Mouse (Mus musculus) E14TG2a.4 (cell line): ENCODE data around the gene Csk.

ENCODE experiments used
- CTCF ChIP-seq: conservative IDR thresholded peaks from 2 replicates; pipeline ENCODE4 v1.5.1; 2014; ENCODE audit warnings: low read length
- NANOG ChIP-seq: IDR thresholded peaks from 2 replicates; pipeline ENCODE4 v1.6.1; 2014; ENCODE audit warnings: borderline replicate concordance, low read length, mixed read lengths
- POU5F1 ChIP-seq: IDR thresholded peaks from 2 replicates; pipeline ENCODE4 v1.6.1; 2014; ENCODE audit warnings: low read length, borderline replicate concordance

DNA sequence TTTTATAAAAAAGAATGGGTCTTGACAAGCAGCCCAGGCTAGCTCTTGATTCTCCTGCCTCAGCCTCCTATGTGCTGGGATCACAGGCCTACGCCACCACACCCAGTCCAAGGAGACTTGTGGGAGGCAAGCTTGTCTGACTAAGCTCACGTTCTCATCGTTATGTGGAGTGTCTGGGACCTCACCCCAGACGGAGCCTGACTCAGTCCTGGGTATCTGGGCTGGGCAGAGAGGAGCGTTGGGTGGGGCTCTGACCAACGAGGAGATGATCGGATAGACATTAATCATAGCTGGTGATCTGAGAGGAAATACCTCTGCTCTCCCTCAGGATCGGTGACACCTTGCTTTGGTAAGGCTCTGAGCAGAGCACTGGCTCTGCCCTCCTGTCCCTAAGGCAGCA, 34.6 kb downstream of the Csk start:
- TF ChIP-seq CTCF: no peak
- no peak for TF ChIP-seq POU5F1
- TF ChIP-seq NANOG: no peak
